Mouse (Mus musculus) liver, embryonic 15.5 days (tissue): ENCODE measurements around the gene Rap1gap2. TPM values are rescaled to one million over a fixed set of nuclear protein-coding genes. Genes with fewer than 3 reads are reported as not detected.

Experiments used
- ATAC-seq: fragments of 200-750 bp; cut with Nextera tagmentation; 2 replicates; pipeline ENCODE4 v1.8.0; 2017; ENCODE audit warnings: moderate number of reproducible peaks, mild to moderate bottlenecking, moderate library complexity; ENCODE audit not compliant: insufficient read depth
- H3K27ac ChIP-seq: fragments of 300-500 bp; sonication (generic); replicated peaks from 2 replicates; pipeline ENCODE4 v1.5.1; 2015; ENCODE audit warnings: mild to moderate bottlenecking, inconsistent platforms
- H3K27me3 ChIP-seq: fragments of 300-500 bp; sonication (generic); 2 replicates; pipeline ENCODE4 v1.6.1; 2015; ENCODE audit warnings: mild to moderate bottlenecking, inconsistent platforms
- H3K36me3 ChIP-seq: fragments of 300-500 bp; sonication (generic); replicated peaks from 2 replicates; pipeline ENCODE4 v1.6.1; 2015; ENCODE audit warnings: moderate library complexity, mild to moderate bottlenecking, inconsistent platforms
- H3K4me1 ChIP-seq: fragments of 300-500 bp; sonication (generic); replicated peaks from 2 replicates; pipeline ENCODE4 v1.6.1; 2015; ENCODE audit warnings: inconsistent platforms
- H3K4me2 ChIP-seq: fragments of 300-500 bp; sonication (generic); 2 replicates; pipeline ENCODE4 v1.6.1; 2015; ENCODE audit warnings: moderate library complexity, mild to moderate bottlenecking, inconsistent platforms
- H3K4me3 ChIP-seq: fragments of 300-500 bp; sonication (generic); replicated peaks from 2 replicates; pipeline ENCODE4 v1.5.1; 2015; ENCODE audit warnings: mild to moderate bottlenecking, inconsistent platforms
- H3K9ac ChIP-seq: fragments of 300-500 bp; sonication (generic); 2 replicates; pipeline ENCODE4 v1.6.1; 2015; ENCODE audit warnings: moderate library complexity, mild to moderate bottlenecking, inconsistent platforms
- H3K9me3 ChIP-seq: fragments of 300-500 bp; sonication (generic); replicated peaks from 2 replicates; pipeline ENCODE4 v1.6.1; 2016; ENCODE audit warnings: inconsistent platforms
- WGBS: fragments of 180-500 bp; shearing (Covaris S2); methylation state at CpG from one replicate; pipeline ENCODE4 v1.1.7; 2015; ENCODE audit warnings: mixed read lengths; ENCODE audit not compliant: insufficient replicate concordance; 5-methylcytosine and 5-hydroxymethylcytosine counted together
- polyA plus RNA-seq: library from polyadenylated mRNA; unstranded; fragments of >200 nt; fragmentation: Nextera tagmentation; extraction: Ambion mirVana; gene quantifications from 2 replicates; pipeline ENCODE4 v1.2.1, GENCODE M21; 2015

Rap1gap2 gene
- polyA plus RNA-seq, 1 experiment from 2014 or later, result 0.76 TPM

DNA sequence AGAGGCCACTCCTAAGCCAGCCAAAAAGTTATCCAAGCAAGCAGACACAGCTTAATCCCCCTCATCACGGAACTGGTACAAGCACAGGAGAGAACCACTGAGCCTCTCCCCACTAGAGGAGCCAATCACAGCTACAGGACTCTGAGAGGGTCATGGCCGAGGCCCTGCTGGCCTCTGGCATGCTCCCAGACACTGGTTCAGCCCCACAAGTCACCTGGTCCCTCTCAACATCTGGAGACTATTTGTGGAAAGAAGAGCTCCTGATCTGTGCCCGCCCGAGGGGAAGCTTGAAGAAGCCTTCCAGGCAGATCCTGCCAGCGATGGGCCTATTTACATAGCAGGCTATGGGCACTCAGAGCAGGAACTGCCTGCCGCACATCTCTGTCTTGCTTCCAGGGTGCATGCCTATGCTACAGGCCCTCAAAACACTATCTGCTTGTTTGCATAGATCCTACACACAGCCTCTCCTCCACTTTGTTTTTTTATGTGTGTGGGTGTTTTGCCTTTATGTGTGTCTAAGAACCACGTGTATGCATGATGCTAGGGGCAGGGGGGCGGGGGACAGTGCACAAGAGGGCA is 111.1 kb downstream of the Rap1gap2 start:
- no peaks in the 10 kb centered on the region for H3K27me3 ChIP-seq
- 0 out of 2 replicates have a peak, but pooled peaks cover 5% of the 10 kb centered on the region for H3K4me1 ChIP-seq
- no peak overlapping the region for H3K27ac ChIP-seq
- H3K36me3 ChIP-seq, result no peaks in the 10 kb centered on the region
- no peak overlapping the region for H3K4me3 ChIP-seq
- ATAC-seq, result no peak
- WGBS, result 69% methylated on average over 8 of the region's 8 CpGs
- H3K4me2 ChIP-seq, result no peak overlapping the region
- H3K9me3 ChIP-seq, result no peaks in the 10 kb centered on the region
- no peak overlapping the region for H3K9ac ChIP-seq

DNA sequence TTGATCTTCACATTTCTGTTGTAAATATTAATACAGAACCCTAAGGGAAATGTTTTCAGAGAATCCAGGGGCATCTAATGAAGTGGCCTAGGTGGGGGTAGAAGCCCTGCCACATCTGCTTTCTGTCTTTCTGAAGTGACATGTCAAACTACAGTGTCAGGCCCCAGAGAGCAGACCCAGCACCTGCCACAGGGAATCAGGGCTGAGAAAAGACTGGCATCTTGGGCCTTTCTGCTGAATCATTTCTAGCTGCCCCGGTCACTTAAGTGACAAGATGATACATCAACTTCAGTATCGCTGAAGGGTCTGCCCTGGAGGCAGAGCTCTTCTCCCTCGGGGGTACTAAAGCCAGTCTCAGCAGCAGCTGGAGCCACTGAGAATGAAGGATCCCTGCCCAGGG is 111.7 kb downstream of the Rap1gap2 start:
- no peak overlapping the region for H3K4me2 ChIP-seq
- ATAC-seq, result no peak
- no peak overlapping the region for H3K27ac ChIP-seq
- H3K36me3 ChIP-seq, result no peaks in the 10 kb centered on the region
- 69% methylated on average over 3 of the region's 3 CpGs for WGBS
- H3K4me1 ChIP-seq, result 0 out of 2 replicates have a peak, but pooled peaks cover 5% of the 10 kb centered on the region
- no peaks in the 10 kb centered on the region for H3K9me3 ChIP-seq
- H3K4me3 ChIP-seq, result no peak overlapping the region
- no peaks in the 10 kb centered on the region for H3K27me3 ChIP-seq
- H3K9ac ChIP-seq, result no peak overlapping the region

DNA sequence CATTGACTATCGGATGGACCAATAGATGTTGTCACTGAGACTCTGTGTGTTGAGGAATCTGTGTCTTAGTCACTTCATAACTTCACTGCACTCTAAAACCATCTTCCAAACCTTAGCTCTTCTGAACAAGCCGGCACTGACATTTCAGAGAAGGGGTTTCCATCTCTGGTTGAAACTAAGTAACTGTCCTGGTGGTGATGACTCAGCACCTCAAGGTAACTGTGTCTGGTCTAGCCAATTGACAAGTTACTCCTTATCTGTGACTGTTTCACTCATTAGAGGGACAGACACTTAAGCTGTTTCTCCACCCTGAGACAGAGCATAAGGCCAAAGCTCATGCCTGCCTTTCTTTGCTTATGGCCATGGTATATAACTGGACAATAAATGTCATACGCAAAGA is 114.1 kb downstream of the Rap1gap2 start:
- Histone ChIP-seq H3K27ac (no peak overlapping the region), H3K9me3 (no peaks in the 10 kb centered on the region), H3K4me1 (peaks cover 10% of the 10 kb centered on the region; the same call in 1 of the 2 replicates), H3K4me2 (no peak overlapping the region), H3K9ac (no peak overlapping the region), H3K4me3 (no peak overlapping the region), H3K36me3 (no peaks in the 10 kb centered on the region), H3K27me3 (peaks cover 5% of the 10 kb centered on the region; the same call in 1 of the 2 replicates)
- WGBS, result 74% methylated on average over 3 of the region's 3 CpGs
- no peak for ATAC-seq

DNA sequence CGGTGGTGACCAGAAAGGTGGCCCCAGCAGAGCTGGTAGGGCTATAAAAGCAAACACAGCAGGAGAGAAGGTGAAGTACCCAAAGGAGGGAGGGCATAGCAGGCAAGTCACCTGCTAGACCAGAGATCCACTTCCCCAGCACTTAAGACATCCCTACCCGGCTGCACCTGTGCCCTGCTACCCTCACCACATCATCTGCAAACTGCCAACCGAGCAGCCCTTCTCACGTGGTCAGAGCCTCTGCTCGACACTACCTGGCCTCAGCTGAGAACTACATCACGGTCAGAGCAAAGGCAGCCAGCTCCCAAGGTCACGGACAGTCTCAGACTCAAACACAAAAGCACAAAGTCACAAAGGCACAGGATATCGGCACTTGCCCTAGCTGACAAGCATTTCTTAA is 116.8 kb downstream of the Rap1gap2 start:
- no peak for ATAC-seq
- Histone ChIP-seq H3K4me2 (0 out of 2 replicates have a peak overlapping the region, but pooled peaks have one; percentile 6), H3K4me1 (peaks cover 9% of the 10 kb centered on the region; the same call in 1 of the 2 replicates), H3K9me3 (no peaks in the 10 kb centered on the region), H3K36me3 (no peaks in the 10 kb centered on the region), H3K27ac (no peak overlapping the region), H3K4me3 (no peak overlapping the region), H3K9ac (no peak overlapping the region), H3K27me3 (peaks cover 5% of the 10 kb centered on the region; the same call in 1 of the 2 replicates)
- WGBS, result 30% methylated on average over 8 of the region's 8 CpGs

DNA sequence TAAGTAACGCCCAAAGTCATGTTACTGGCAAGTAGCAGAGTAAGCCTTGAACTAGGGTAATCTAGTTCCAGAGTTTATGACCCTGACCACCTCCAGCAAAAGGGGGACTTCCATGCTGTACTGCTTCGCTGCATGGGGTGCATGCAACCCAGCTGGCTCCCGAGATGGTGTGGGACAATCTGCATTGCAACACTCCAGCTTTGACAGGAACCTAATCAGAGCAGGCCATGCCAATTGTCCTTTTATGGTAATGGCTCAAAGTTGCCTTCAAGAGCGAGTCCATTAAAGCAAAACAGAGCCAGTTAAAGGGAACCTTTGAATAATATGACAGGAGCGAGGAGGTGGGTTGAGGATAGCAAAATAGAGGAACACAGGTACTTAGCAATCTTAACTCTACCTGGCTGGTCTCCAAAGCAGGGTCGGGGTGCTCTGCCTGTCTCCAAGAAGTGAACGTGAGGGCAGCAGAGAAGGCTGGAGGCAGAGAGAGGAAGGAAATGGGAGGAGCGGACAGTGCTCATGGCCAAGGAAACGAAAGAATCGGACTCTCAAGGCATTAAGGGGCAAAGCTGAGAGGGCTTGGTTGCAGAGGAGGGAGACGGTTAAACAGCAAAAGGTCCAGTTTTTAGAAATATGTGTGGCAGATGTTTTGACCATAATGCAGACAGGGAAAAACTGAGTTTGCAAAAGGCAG is 117.4 kb downstream of the Rap1gap2 start:
- H3K9me3 ChIP-seq, result no peaks in the 10 kb centered on the region
- H3K4me2 ChIP-seq, result peak overlapping the region; percentile 8; the same call in 1 of the 2 replicates
- WGBS, result 24% methylated on average over 11 of the region's 11 CpGs
- H3K27ac ChIP-seq, result no peak overlapping the region
- H3K27me3 ChIP-seq, result peaks cover 5% of the 10 kb centered on the region; the same call in 1 of the 2 replicates
- no peaks in the 10 kb centered on the region for H3K36me3 ChIP-seq
- H3K4me3 ChIP-seq, result no peak overlapping the region
- ATAC-seq, result no peak
- peaks cover 9% of the 10 kb centered on the region; the same call in 1 of the 2 replicates for H3K4me1 ChIP-seq
- H3K9ac ChIP-seq, result no peak overlapping the region

DNA sequence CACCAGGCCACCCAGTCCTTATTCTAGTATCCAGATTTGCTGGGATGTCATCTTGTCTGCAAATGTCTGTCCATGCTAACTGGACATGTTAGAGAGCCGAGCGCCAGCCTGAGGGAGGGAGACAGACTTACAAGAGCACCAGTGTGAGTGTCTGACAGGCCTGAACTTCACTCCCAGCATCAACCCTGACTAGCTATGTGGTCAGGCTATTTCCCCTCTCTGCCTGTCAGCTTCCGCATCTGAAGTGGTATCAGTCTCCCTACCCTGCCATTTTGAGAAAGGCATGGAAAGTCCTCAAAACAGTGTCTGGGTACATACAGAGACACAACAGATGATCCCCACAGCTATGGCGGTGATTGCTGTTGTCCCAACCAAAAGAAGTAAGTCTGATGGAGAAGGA is 119.6 kb downstream of the Rap1gap2 start:
- Histone ChIP-seq H3K36me3 (no peaks in the 10 kb centered on the region), H3K4me3 (no peak overlapping the region), H3K9ac (no peak overlapping the region), H3K27me3 (peaks cover 5% of the 10 kb centered on the region; the same call in 1 of the 2 replicates), H3K27ac (no peak overlapping the region), H3K4me1 (peaks cover 9% of the 10 kb centered on the region; the same call in 1 of the 2 replicates), H3K9me3 (no peaks in the 10 kb centered on the region), H3K4me2 (no peak overlapping the region)
- ATAC-seq, result no peak
- 34% methylated on average over 4 of the region's 4 CpGs for WGBS

DNA sequence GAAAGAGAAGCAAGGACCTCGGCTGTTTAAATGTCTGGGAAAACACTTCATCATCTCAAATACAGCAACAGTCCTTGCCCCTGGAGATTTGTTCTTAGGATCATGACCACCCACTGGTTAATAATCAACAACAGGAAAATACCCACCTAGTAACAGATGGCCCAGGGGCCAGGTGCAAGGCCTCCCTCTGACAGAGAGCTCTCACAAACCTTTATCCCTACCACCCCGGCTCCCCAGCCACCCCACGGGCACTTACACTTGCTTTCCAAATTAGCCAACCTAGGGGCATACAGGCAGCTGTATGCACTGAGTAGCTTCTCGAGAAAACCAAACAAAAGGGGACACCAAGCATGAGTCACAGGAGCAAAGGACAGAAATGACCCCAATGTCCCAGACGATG is 121.5 kb downstream of the Rap1gap2 start:
- H3K4me3 ChIP-seq, result no peak overlapping the region
- no peaks in the 10 kb centered on the region for H3K36me3 ChIP-seq
- WGBS, result 53% methylated on average over 5 of the region's 5 CpGs
- H3K9ac ChIP-seq, result no peak overlapping the region
- no peak for ATAC-seq
- no peak overlapping the region for H3K27ac ChIP-seq
- H3K9me3 ChIP-seq, result no peaks in the 10 kb centered on the region
- no peak overlapping the region for H3K4me2 ChIP-seq
- peaks cover 5% of the 10 kb centered on the region; the same call in 1 of the 2 replicates for H3K27me3 ChIP-seq
- H3K4me1 ChIP-seq, result peaks cover 9% of the 10 kb centered on the region; the same call in 1 of the 2 replicates

DNA sequence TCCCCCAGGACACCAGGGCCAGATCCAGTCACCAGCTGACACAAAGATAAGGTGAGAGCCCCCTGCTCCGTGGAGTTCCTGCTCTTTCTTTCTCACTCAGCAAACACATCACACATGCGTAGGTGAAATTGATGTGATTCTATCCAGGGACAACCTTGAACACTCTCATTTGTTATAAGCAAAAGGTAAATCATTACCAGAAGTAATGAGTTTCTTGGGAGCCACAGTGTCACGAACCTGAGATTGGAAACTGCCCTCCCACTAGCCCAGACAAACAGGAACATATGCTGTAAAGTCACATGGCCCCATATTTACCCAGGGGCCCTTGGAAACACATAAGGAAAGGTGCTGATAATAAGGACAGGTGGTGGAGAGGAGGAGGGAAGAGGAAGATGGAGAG is 122.8 kb downstream of the Rap1gap2 start:
- no peak for ATAC-seq
- H3K27ac ChIP-seq, result no peak overlapping the region
- no peaks in the 10 kb centered on the region for H3K36me3 ChIP-seq

DNA sequence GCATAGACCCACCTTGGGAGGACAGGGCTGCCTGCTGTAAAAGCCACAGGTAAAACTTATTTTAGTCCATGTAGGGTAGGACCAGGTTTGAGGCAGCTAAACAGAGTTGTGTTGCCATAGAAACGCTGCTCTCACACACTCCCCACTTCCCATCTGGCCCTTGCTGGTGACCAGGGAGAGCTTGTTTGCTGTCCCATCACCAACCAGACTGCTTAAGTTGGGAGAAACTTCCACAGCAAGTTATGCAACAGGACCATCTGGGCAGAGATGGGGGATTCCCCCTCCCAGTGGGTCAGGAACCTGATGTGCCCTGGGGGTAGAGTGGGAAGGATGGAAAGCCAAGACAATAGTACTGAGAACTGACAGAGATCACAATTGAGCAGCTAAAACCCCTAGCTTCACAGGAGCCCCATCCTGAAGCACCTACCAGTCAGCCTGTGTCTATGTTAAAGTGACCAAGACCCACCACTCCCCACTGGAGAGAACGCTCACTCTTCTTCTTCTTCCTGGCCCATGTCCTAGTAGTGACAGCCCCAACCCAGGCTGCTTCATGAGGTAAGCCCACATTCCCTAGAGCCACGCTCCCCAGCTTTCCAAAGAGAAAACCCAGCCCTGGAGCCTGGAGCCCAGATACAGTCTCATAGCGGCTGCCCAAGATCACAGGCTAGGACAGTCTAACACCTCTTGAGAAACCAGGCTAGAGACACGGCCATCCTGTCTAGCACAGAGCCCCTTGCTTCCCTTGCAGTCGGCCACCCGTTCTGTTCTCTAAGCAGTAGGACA is 125.1 kb downstream of the Rap1gap2 start:
- H3K9me3 ChIP-seq, result no peaks in the 10 kb centered on the region
- no peak overlapping the region for H3K4me2 ChIP-seq
- no peak overlapping the region for H3K27ac ChIP-seq
- H3K27me3 ChIP-seq, result no peaks in the 10 kb centered on the region
- no peaks in the 10 kb centered on the region for H3K36me3 ChIP-seq
- no peak overlapping the region for H3K9ac ChIP-seq
- 57% methylated on average over 7 of the region's 7 CpGs for WGBS
- no peaks in the 10 kb centered on the region; the same call in 1 of the 2 replicates for H3K4me1 ChIP-seq
- no peak overlapping the region for H3K4me3 ChIP-seq
- ATAC-seq, result no peak

More for the DNA sequence above, 122.8 kb downstream of the Rap1gap2 start:
- no peak overlapping the region for H3K9ac ChIP-seq
- no peaks in the 10 kb centered on the region for H3K27me3 ChIP-seq
- H3K4me3 ChIP-seq, result no peak overlapping the region
- H3K4me2 ChIP-seq, result no peak overlapping the region
- peaks cover 4% of the 10 kb centered on the region; the same call in 1 of the 2 replicates for H3K4me1 ChIP-seq
- no peaks in the 10 kb centered on the region for H3K9me3 ChIP-seq
- WGBS, result 41% methylated on average over 3 of the region's 3 CpGs

DNA sequence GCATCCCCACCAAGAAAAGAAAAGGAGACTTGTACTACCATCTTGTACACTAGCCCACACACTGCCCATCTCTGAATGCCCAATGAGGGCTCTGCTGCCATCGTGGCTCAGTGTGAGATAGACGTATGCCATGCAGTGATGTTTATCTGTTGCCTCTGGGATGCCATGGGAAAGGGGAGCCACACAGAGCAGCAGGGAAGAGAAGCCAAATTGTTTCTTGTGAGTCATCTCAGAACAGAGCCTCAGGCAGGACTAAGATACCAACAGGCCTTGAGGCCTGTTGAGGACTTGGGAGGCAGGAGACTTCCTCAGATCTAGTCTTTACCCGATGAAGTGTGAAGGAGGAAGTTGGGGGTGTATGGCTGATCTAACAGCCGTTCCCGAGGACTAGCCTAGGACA is 126.8 kb downstream of the Rap1gap2 start:
- Histone ChIP-seq H3K4me1 (no peaks in the 10 kb centered on the region), H3K27ac (no peak overlapping the region), H3K9ac (no peak overlapping the region), H3K27me3 (no peaks in the 10 kb centered on the region), H3K4me3 (no peak overlapping the region), H3K36me3 (no peaks in the 10 kb centered on the region), H3K9me3 (no peaks in the 10 kb centered on the region), H3K4me2 (no peak overlapping the region)
- ATAC-seq, result no peak
- WGBS, result 36% methylated on average over 5 of the region's 5 CpGs
